Comparison of ENCODE assay signal across 14 mouse cellular contexts in genomic region chr14:54753986-54754601, GRCm38 (mm10). TPM values are rescaled to one million over a fixed set of nuclear protein-coding genes. Genes with fewer than 3 reads are reported as not detected.
DNase-seq lines count a peak whose midpoint lies in the region; ATAC-seq and TF ChIP-seq lines count a peak whose summit lies in the region.
"Had no signal": no experiment of that assay in that cellular context is flagged by ENCODE, and none has a peak within 500 bp of the region (broad histone marks: within the 10 kb centered on the region; RNA-seq: fewer than 3 reads in every experiment).

No protein-coding gene starts in this region.

- no peaks in the 10 kb centered on the region for H3K27me3 ChIP-seq in kidney, postnatal 0 days (ENCODE audit: insufficient read depth, low read length)
- H3K27me3 ChIP-seq in kidney, adult 2 months (replicated peaks; ENCODE audit: control insufficient read depth, insufficient read depth, low read length): no peaks in the 10 kb centered on the region
- H3K27me3 ChIP-seq: hindbrain, embryonic 15.5 days had no signal

- no peak for TF ChIP-seq POLR2A in kidney, adult 2 months (IDR thresholded peaks at IDR 0.05; ENCODE audit: low read depth, low read length)

- 0 out of 2 replicates have a peak, but pooled peaks cover 5% of the 10 kb centered on the region for H3K4me1 ChIP-seq in kidney, postnatal 0 days (replicated peaks; ENCODE audit: insufficient read depth, low read length)
- H3K4me1 ChIP-seq in kidney, adult 2 months (ENCODE audit: control insufficient read depth, insufficient read depth, low read length): peaks cover 3% of the 10 kb centered on the region; the same call in 1 of the 2 replicates

- H3K4me3 ChIP-seq in kidney, postnatal 0 days (replicated peaks; ENCODE audit: low read depth, low read length): no peak overlapping the region
- H3K4me3 ChIP-seq in kidney, adult 2 months (ENCODE audit: insufficient read depth, low read depth, low read length): no peak overlapping the region
- H3K4me3 ChIP-seq: heart, embryonic 10.5 days; hindbrain, embryonic 15.5 days had no signal

- H3K9ac ChIP-seq in kidney, postnatal 0 days (ENCODE audit: low read depth, low read length): no peak overlapping the region
- H3K9ac ChIP-seq: hindbrain, embryonic 15.5 days; liver, embryonic 14.5 days had no signal

- TF ChIP-seq CTCF in kidney, postnatal 0 days (IDR thresholded peaks at IDR 0.05; ENCODE audit: low read depth): no peak
- no peak for TF ChIP-seq CTCF in kidney, adult 2 months (conservative IDR thresholded peaks at IDR 0.05; ENCODE audit: insufficient read depth, insufficient read length, low read depth, low read length)

- no peak overlapping the region; the same call in 1 of the 2 replicates for H3K4me2 ChIP-seq in kidney, postnatal 0 days (ENCODE audit: low read length)
- H3K4me2 ChIP-seq: hindbrain, embryonic 15.5 days had no signal

- ATAC-seq in kidney, postnatal 0 days (replicated peaks; ENCODE audit: low FRiP score, low read depth): peak; percentile 47; the same call in 1 of the 2 replicates
- ATAC-seq in megakaryocyte progenitor cell, adult 5-6 weeks (replicated peaks; ENCODE audit: poor library complexity): no peak

- WGBS in kidney, postnatal 0 days: 50% methylated on average over 13 of the region's 14 CpGs
- 54% methylated on average over 14 of the region's 14 CpGs for WGBS in kidney, adult 2 months

- no peaks in the 10 kb centered on the region for H3K9me3 ChIP-seq in kidney, postnatal 0 days (replicated peaks; ENCODE audit: low read length)
- H3K9me3 ChIP-seq: heart, embryonic 10.5 days; hindbrain, embryonic 15.5 days had no signal

- H3K27ac ChIP-seq in kidney, postnatal 0 days: 0 out of 2 replicates have a peak overlapping the region, but pooled peaks have one; percentile 20
- H3K27ac ChIP-seq in kidney, adult 2 months (ENCODE audit: insufficient read depth, low read depth, low read length): no peak overlapping the region
- H3K27ac ChIP-seq: liver, embryonic 14.5 days had no signal

- no peaks in the 10 kb centered on the region for H3K36me3 ChIP-seq in kidney, postnatal 0 days (ENCODE audit: insufficient read depth, low read length)
- no peaks in the 10 kb centered on the region for H3K36me3 ChIP-seq in kidney, adult 2 months (ENCODE audit: control insufficient read depth, insufficient read depth, low read length)
- H3K36me3 ChIP-seq: heart, embryonic 10.5 days; hindbrain, embryonic 15.5 days had no signal

- DNase-seq in kidney, postnatal 0 days (ENCODE audit: low spot score): no peak
- DNase-seq in kidney, adult 2 months: no peak
- peak; percentile 32 for DNase-seq in retina, postnatal 1 day
- no peak for DNase-seq in retina, embryonic 14.5 days (ENCODE audit: low spot score)
- peak; percentile 5 for DNase-seq in lung, postnatal 25 days (ENCODE audit: low spot score)
- no peak for DNase-seq in urinary bladder, postnatal 14 days (ENCODE audit: low spot score)
- DNase-seq: cerebellum, adult 11 months had no signal

RNA-seq across cellular contexts. Expression of gene Slc7a8, which starts 27.7 kb away (rescaled TPM):
- polyA plus RNA-seq in kidney, postnatal 0 days (2015; fragmentation: Nextera tagmentation; extraction: Ambion mirVana): 25.4 and 25.7 TPM in 2 replicates
- polyA plus RNA-seq in kidney, adult 2 months (2012; rRNA removed): 333 and 352 TPM in 2 replicates
- total RNA-seq in megakaryocyte progenitor cell, adult 5-6 weeks (2015): 4.7 and 7.7 TPM in 2 replicates
- total RNA-seq in megakaryocyte progenitor cell, adult 5-6 weeks (2017): 1.4 and 2.0 TPM in 2 replicates

RNA-seq across cellular contexts. Expression of gene Cebpe, which starts 42.1 kb away (rescaled TPM):
- not detected in 2 replicates for polyA plus RNA-seq in kidney, postnatal 0 days (2015; fragmentation: Nextera tagmentation; extraction: Ambion mirVana)
- 0.20 and 0.30 TPM in 2 replicates for polyA plus RNA-seq in kidney, adult 2 months (2012; rRNA removed)
- 24.2 and 33.5 TPM in 2 replicates for total RNA-seq in megakaryocyte progenitor cell, adult 5-6 weeks (2015)
- 52.6 and 82.0 TPM in 2 replicates for total RNA-seq in megakaryocyte progenitor cell, adult 5-6 weeks (2017)
- total RNA-seq: ES-E14; layer of hippocampus, postnatal 14 days had no signal
- polyA plus RNA-seq: heart, embryonic 10.5 days; hindbrain, embryonic 15.5 days had no signal

RNA-seq across cellular contexts. Expression of gene Gm29776, which starts 55.5 kb away (rescaled TPM):
- polyA plus RNA-seq in kidney, postnatal 0 days (2015; fragmentation: Nextera tagmentation; extraction: Ambion mirVana): 0.07 TPM in 1 of 2 replicates, not detected in the other
- 0.16 and 0.20 TPM in 2 replicates for polyA plus RNA-seq in kidney, adult 2 months (2012; rRNA removed)
- total RNA-seq in megakaryocyte progenitor cell, adult 5-6 weeks (2015): 0.12 TPM in 1 of 2 replicates, not detected in the other
- not detected in 2 replicates for total RNA-seq in megakaryocyte progenitor cell, adult 5-6 weeks (2017)
- total RNA-seq: adrenal gland, postnatal 10 days had no signal

RNA-seq across cellular contexts. Expression of gene Rnf212b, which starts 59.8 kb away (rescaled TPM):
- polyA plus RNA-seq in kidney, postnatal 0 days (2015; fragmentation: Nextera tagmentation; extraction: Ambion mirVana): 0.80 and 1.2 TPM in 2 replicates
- polyA plus RNA-seq in kidney, adult 2 months (2012; rRNA removed): 7.4 and 7.6 TPM in 2 replicates
- not detected in 2 replicates for total RNA-seq in megakaryocyte progenitor cell, adult 5-6 weeks (2015)
- total RNA-seq in megakaryocyte progenitor cell, adult 5-6 weeks (2017): not detected in 2 replicates
- total RNA-seq: layer of hippocampus, postnatal 14 days had no signal
- polyA plus RNA-seq: heart, embryonic 10.5 days; hindbrain, embryonic 15.5 days; liver, embryonic 14.5 days had no signal

Comparison
In these comparisons a context has a peak if more than half of its experiments do, and no peak if none do; other contexts are left out.
1. DNase-seq: peak in retina, postnatal 1 day (single experiment) and lung, postnatal 25 days (single experiment); none in kidney, postnatal 0 days (single experiment), kidney, adult 2 months (single experiment), retina, embryonic 14.5 days (single experiment) and urinary bladder, postnatal 14 days (single experiment).
2. RNA of gene Slc7a8, which starts 27.7 kb away (polyA plus RNA-seq): 333 to 352 TPM in kidney, adult 2 months; 25.4 to 25.7 TPM in kidney, postnatal 0 days; every median in the first group is over 10 times any median in the second.